Mouse (Mus musculus) myocyte (in vitro differentiated cells): ENCODE results near the gene Zfp653. TPM values are rescaled to one million over a fixed set of nuclear protein-coding genes. Genes with fewer than 3 reads are reported as not detected.

Experiments used
- H3K27me3 ChIP-seq: one replicate; pipeline ENCODE4 v1.6.1; 2011; ENCODE audit not compliant: control insufficient read depth, insufficient read depth, insufficient read length
- H3K36me3 ChIP-seq: one replicate; pipeline ENCODE4 v1.6.1; 2011; ENCODE audit not compliant: control insufficient read depth, insufficient read depth
- H3K4me2 ChIP-seq: one replicate; pipeline ENCODE4 v1.6.1; 2011; ENCODE audit warnings: low read depth, control low read depth
- H3K4me3 ChIP-seq: one replicate; pipeline ENCODE4 v1.5.1; 2011; ENCODE audit warnings: mild to moderate bottlenecking, control low read depth, moderate library complexity
- H3K79me2 ChIP-seq: one replicate; pipeline ENCODE4 v1.6.1; 2011; ENCODE audit not compliant: control insufficient read depth, insufficient read depth
- H3ac ChIP-seq: one replicate; pipeline ENCODE4 v1.6.1; 2011; ENCODE audit not compliant: control insufficient read depth, insufficient read length
- CEBPB ChIP-seq: IDR thresholded peaks from 2 replicates; pipeline ENCODE4 v1.6.1; 2011; ENCODE audit warnings: mild to moderate bottlenecking, moderate library complexity; ENCODE audit not compliant: poor library complexity, insufficient read depth, severe bottlenecking
- E2F4 ChIP-seq: IDR thresholded peaks from one replicate; pipeline ENCODE4 v1.6.1; 2011; ENCODE audit warnings: mild to moderate bottlenecking, control low read depth, moderate library complexity; ENCODE audit not compliant: insufficient read depth
- MAX ChIP-seq: IDR thresholded peaks from one replicate; pipeline ENCODE4 v1.6.1; 2011; ENCODE audit warnings: low read depth, mild to moderate bottlenecking, control low read depth
- MYOD1 ChIP-seq, 3 experiments: IDR thresholded peaks; one replicate each; pipeline ENCODE4 v1.6.1; 2011; ENCODE audit warnings: control low read depth in 2 of 3, low read depth in 2 of 3, mild to moderate bottlenecking in 2 of 3, moderate library complexity in 1 of 3; ENCODE audit not compliant: insufficient read length in 2 of 3, control insufficient read depth in 1 of 3
- MYOG ChIP-seq, 3 experiments: IDR thresholded peaks; one replicate each; pipeline ENCODE4 v1.6.1; 2011; ENCODE audit warnings: control low read depth in 2 of 3, low read depth in 2 of 3, mild to moderate bottlenecking in 2 of 3; ENCODE audit not compliant: insufficient read length in 2 of 3, control insufficient read depth in 1 of 3, insufficient read depth in 1 of 3
- POLR2A ChIP-seq: IDR thresholded peaks from one replicate; pipeline ENCODE4 v1.6.1; 2011; ENCODE audit warnings: low read depth, mild to moderate bottlenecking, control low read depth, moderate library complexity; ENCODE audit not compliant: insufficient read length
- POLR2AphosphoS2 ChIP-seq: IDR thresholded peaks from one replicate; pipeline ENCODE4 v1.6.1; 2011; ENCODE audit warnings: low read depth, control low read depth; ENCODE audit not compliant: insufficient read length
- REST ChIP-seq: IDR thresholded peaks from one replicate; pipeline ENCODE4 v1.6.1; 2011; ENCODE audit warnings: mild to moderate bottlenecking, control low read depth, moderate library complexity; ENCODE audit not compliant: insufficient read depth, insufficient read length
- SRF ChIP-seq: IDR thresholded peaks from one replicate; pipeline ENCODE4 v1.6.1; 2011; ENCODE audit warnings: low read depth; ENCODE audit not compliant: control insufficient read depth, insufficient read length
- TCF12 ChIP-seq: IDR thresholded peaks from one replicate; pipeline ENCODE4 v1.6.1; 2011; ENCODE audit warnings: mild to moderate bottlenecking, control low read depth; ENCODE audit not compliant: poor library complexity, insufficient read depth, severe bottlenecking
- TCF3 ChIP-seq: IDR thresholded peaks from one replicate; pipeline ENCODE4 v1.6.1; 2011; ENCODE audit warnings: low read depth, control low read depth; ENCODE audit not compliant: insufficient read length
- USF1 ChIP-seq: IDR thresholded peaks from one replicate; pipeline ENCODE4 v1.6.1; 2011; ENCODE audit warnings: low read depth, mild to moderate bottlenecking, control low read depth, moderate library complexity
- polyA plus RNA-seq: library from polyadenylated mRNA; unstranded; fragments of >200 nt; fragmentation: generic; extraction: Trizol; gene quantifications from one replicate; pipeline ENCODE4 v1.2.1, GENCODE M21; 2012; ENCODE audit warnings: missing spikeins

Gene Zfp653
- polyA plus RNA-seq, 1 experiment = 8.3 TPM

- peaks cover 36% of the 10 kb centered on the region for H3K27me3 ChIP-seq
- H3K79me2 ChIP-seq = no peaks in the 10 kb centered on the region
- H3ac ChIP-seq = no peak overlapping the region
- H3K36me3 ChIP-seq = no peaks in the 10 kb centered on the region
- TF ChIP-seq POLR2AphosphoS2 (no peak), TCF3 (no peak), REST (no peak), TCF12 (no peak), USF1 (no peak), MAX (no peak), POLR2A (no peak), SRF (no peak), MYOG (IDR thresholded peaks at IDR 0.05; ENCODE audit: control insufficient read depth in 1 of 3, insufficient read depth in 1 of 3, insufficient read length in 2 of 3, low read depth in 2 of 3) (no peak), E2F4 (no peak), MYOD1 (IDR thresholded peaks at IDR 0.05; ENCODE audit: control insufficient read depth in 1 of 3, insufficient read length in 2 of 3, low read depth in 2 of 3) (no peak), CEBPB (no peak)
- H3K4me3 ChIP-seq = no peak overlapping the region
- no peak overlapping the region for H3K4me2 ChIP-seq
Measured at GRCm38 (mm10) chr9:22028467-22028866, 42.7 kb downstream of the Zfp653 start.

- Histone ChIP-seq H3K4me2 (no peak overlapping the region), H3K27me3 (peaks cover 14% of the 10 kb centered on the region), H3K79me2 (no peaks in the 10 kb centered on the region), H3K36me3 (no peaks in the 10 kb centered on the region), H3K4me3 (no peak overlapping the region), H3ac (no peak overlapping the region)
- peak in 2 of 3 experiments; percentile 6 to 87 for TF ChIP-seq MYOD1 (IDR thresholded peaks at IDR 0.05; ENCODE audit: control insufficient read depth in 1 of 3, insufficient read length in 2 of 3, low read depth in 2 of 3)
- no peak for TF ChIP-seq TCF12
- TF ChIP-seq MYOG (IDR thresholded peaks at IDR 0.05; ENCODE audit: control insufficient read depth in 1 of 3, insufficient read depth in 1 of 3, insufficient read length in 2 of 3, low read depth in 2 of 3) = peak in 2 of 3 experiments; percentile 5 to 57
Measured at GRCm38 (mm10) chr9:22024592-22024991, 46.6 kb downstream of the Zfp653 start.

GRCm38 (mm10) chr9:22017208-22017825 is 53.9 kb downstream of the Zfp653 start:
- no peaks in the 10 kb centered on the region for H3K79me2 ChIP-seq
- H3K36me3 ChIP-seq = no peaks in the 10 kb centered on the region
- no peaks in the 10 kb centered on the region for H3K27me3 ChIP-seq
- no peak for TF ChIP-seq SRF
- TF ChIP-seq POLR2A = no peak
- no peak for TF ChIP-seq USF1
- no peak for TF ChIP-seq POLR2AphosphoS2
- TF ChIP-seq MYOG (IDR thresholded peaks at IDR 0.05; ENCODE audit: control insufficient read depth in 1 of 3, insufficient read depth in 1 of 3, insufficient read length in 2 of 3, low read depth in 2 of 3) = no peak
- no peak for TF ChIP-seq MYOD1 (IDR thresholded peaks at IDR 0.05; ENCODE audit: control insufficient read depth in 1 of 3, insufficient read length in 2 of 3, low read depth in 2 of 3)
- no peak for TF ChIP-seq MAX
- TF ChIP-seq TCF3 = no peak
- TF ChIP-seq E2F4 = no peak
- no peak for TF ChIP-seq TCF12
- TF ChIP-seq REST = no peak
- H3ac ChIP-seq = no peak overlapping the region
- no peak overlapping the region for H3K4me2 ChIP-seq
- no peak overlapping the region for H3K4me3 ChIP-seq

- H3K4me2 ChIP-seq = no peak overlapping the region
Measured at GRCm38 (mm10) chr9:22016245-22016644, 54.9 kb downstream of the Zfp653 start.

GRCm38 (mm10) chr9:22012731-22013130 is 58.4 kb downstream of the Zfp653 start:
- no peak overlapping the region for H3K4me2 ChIP-seq
- no peak overlapping the region for H3ac ChIP-seq
- no peak overlapping the region for H3K4me3 ChIP-seq
- no peaks in the 10 kb centered on the region for H3K79me2 ChIP-seq
- H3K27me3 ChIP-seq = no peaks in the 10 kb centered on the region
- no peak for TF ChIP-seq MYOG (IDR thresholded peaks at IDR 0.05; ENCODE audit: control insufficient read depth in 1 of 3, insufficient read depth in 1 of 3, insufficient read length in 2 of 3, low read depth in 2 of 3)
- TF ChIP-seq POLR2A = no peak
- no peak for TF ChIP-seq CEBPB
- no peak for TF ChIP-seq TCF12
- no peak for TF ChIP-seq USF1
- TF ChIP-seq REST = no peak
- no peak for TF ChIP-seq POLR2AphosphoS2
- no peak for TF ChIP-seq SRF
- H3K36me3 ChIP-seq = peaks cover 9% of the 10 kb centered on the region

More at GRCm38 (mm10) chr9:22016245-22016644, 54.9 kb downstream of the Zfp653 start:
- H3K79me2 ChIP-seq = no peaks in the 10 kb centered on the region
- TF ChIP-seq USF1 = no peak
- H3K36me3 ChIP-seq = peaks cover 4% of the 10 kb centered on the region
- H3K4me3 ChIP-seq = no peak overlapping the region
- H3ac ChIP-seq = no peak overlapping the region
- no peaks in the 10 kb centered on the region for H3K27me3 ChIP-seq
